Mouse (Mus musculus): ENCODE results near the gene Nup107. TPM values are rescaled to one million over a fixed set of nuclear protein-coding genes. Genes with fewer than 3 reads are reported as not detected.

The Nup107 gene
- polyA plus RNA-seq, 1 experiment from 2014 or later = 55.1 TPM

- no peak for ATAC-seq (replicated peaks; ENCODE audit: extremely low read depth, insufficient read depth, low FRiP score)
- no peak overlapping the region for H3K4me2 ChIP-seq (ENCODE audit: low read depth, low read length)
- H3K27ac ChIP-seq (ENCODE audit: low read length) = no peak overlapping the region
- no peak overlapping the region for H3K4me3 ChIP-seq (ENCODE audit: low read length)
- H3K27me3 ChIP-seq (ENCODE audit: control insufficient read depth, insufficient read depth, low read length) = no peaks in the 10 kb centered on the region
- no peak overlapping the region for H3K9ac ChIP-seq (ENCODE audit: low read length)
- peaks cover 30% of the 10 kb centered on the region for H3K36me3 ChIP-seq (ENCODE audit: control insufficient read depth, insufficient read depth)
- no peaks in the 10 kb centered on the region for H3K9me3 ChIP-seq (replicated peaks; ENCODE audit: control insufficient read depth, low read length)
- H3K4me1 ChIP-seq (ENCODE audit: control insufficient read depth, insufficient read depth, low read length) = no peaks in the 10 kb centered on the region
- WGBS = 93% methylated on average over 8 of the region's 8 CpGs
Observed at GRCm38 (mm10) chr10:117811555-117811954, 19.1 kb upstream of the Nup107 start.

- H3K9me3 ChIP-seq (replicated peaks; ENCODE audit: control insufficient read depth, low read length) = no peaks in the 10 kb centered on the region
- H3K9ac ChIP-seq (ENCODE audit: low read length) = no peak overlapping the region
- no peak overlapping the region for H3K4me3 ChIP-seq (ENCODE audit: low read length)
- ATAC-seq (replicated peaks; ENCODE audit: extremely low read depth, insufficient read depth, low FRiP score) = no peak
- no peaks in the 10 kb centered on the region for H3K27me3 ChIP-seq (ENCODE audit: control insufficient read depth, insufficient read depth, low read length)
- H3K4me2 ChIP-seq (ENCODE audit: low read depth, low read length) = no peak overlapping the region
- no peak overlapping the region for H3K27ac ChIP-seq (ENCODE audit: low read length)
- no peaks in the 10 kb centered on the region for H3K4me1 ChIP-seq (ENCODE audit: control insufficient read depth, insufficient read depth, low read length)
- peaks cover 23% of the 10 kb centered on the region for H3K36me3 ChIP-seq (ENCODE audit: control insufficient read depth, insufficient read depth)
- 79% methylated on average over 11 of the region's 11 CpGs for WGBS
Observed at GRCm38 (mm10) chr10:117810506-117810905, 18.0 kb upstream of the Nup107 start.

GRCm38 (mm10) chr10:117808068-117808467, 15.6 kb upstream of the Nup107 start:
- Histone ChIP-seq H3K27me3 (ENCODE audit: control insufficient read depth, insufficient read depth, low read length) (no peaks in the 10 kb centered on the region), H3K27ac (ENCODE audit: low read length) (no peak overlapping the region), H3K4me2 (ENCODE audit: low read depth, low read length) (no peak overlapping the region), H3K36me3 (ENCODE audit: control insufficient read depth, insufficient read depth) (peaks cover 15% of the 10 kb centered on the region), H3K9me3 (replicated peaks; ENCODE audit: control insufficient read depth, low read length) (no peaks in the 10 kb centered on the region), H3K4me1 (ENCODE audit: control insufficient read depth, insufficient read depth, low read length) (no peaks in the 10 kb centered on the region), H3K9ac (ENCODE audit: low read length) (no peak overlapping the region), H3K4me3 (ENCODE audit: low read length) (no peak overlapping the region)
- 77% methylated on average over 6 of the region's 6 CpGs for WGBS
- ATAC-seq (replicated peaks; ENCODE audit: extremely low read depth, insufficient read depth, low FRiP score) = no peak

GRCm38 (mm10) chr10:117805919-117806318, 13.4 kb upstream of the Nup107 start:
- H3K9ac ChIP-seq (ENCODE audit: low read length) = no peak overlapping the region
- H3K27me3 ChIP-seq (ENCODE audit: control insufficient read depth, insufficient read depth, low read length) = no peaks in the 10 kb centered on the region
- ATAC-seq (replicated peaks; ENCODE audit: extremely low read depth, insufficient read depth, low FRiP score) = no peak
- no peaks in the 10 kb centered on the region for H3K9me3 ChIP-seq (replicated peaks; ENCODE audit: control insufficient read depth, low read length)
- no peak overlapping the region for H3K27ac ChIP-seq (ENCODE audit: low read length)
- WGBS = 46% methylated on average over 9 of the region's 9 CpGs
- H3K4me1 ChIP-seq (ENCODE audit: control insufficient read depth, insufficient read depth, low read length) = no peaks in the 10 kb centered on the region
- H3K4me3 ChIP-seq (ENCODE audit: low read length) = no peak overlapping the region
- no peak overlapping the region for H3K4me2 ChIP-seq (ENCODE audit: low read depth, low read length)
- peaks cover 3% of the 10 kb centered on the region; the same call in 1 of the 2 replicates for H3K36me3 ChIP-seq (ENCODE audit: control insufficient read depth, insufficient read depth)

- H3K36me3 ChIP-seq (ENCODE audit: control insufficient read depth, insufficient read depth) = no peaks in the 10 kb centered on the region
- H3K27ac ChIP-seq (ENCODE audit: low read length) = no peak overlapping the region
- H3K9me3 ChIP-seq (replicated peaks; ENCODE audit: control insufficient read depth, low read length) = no peaks in the 10 kb centered on the region
- 83% methylated on average over 31 of the region's 31 CpGs for WGBS
- no peaks in the 10 kb centered on the region for H3K27me3 ChIP-seq (ENCODE audit: control insufficient read depth, insufficient read depth, low read length)
- no peak overlapping the region for H3K4me3 ChIP-seq (ENCODE audit: low read length)
- no peaks in the 10 kb centered on the region for H3K4me1 ChIP-seq (ENCODE audit: control insufficient read depth, insufficient read depth, low read length)
- no peak for ATAC-seq (replicated peaks; ENCODE audit: extremely low read depth, insufficient read depth, low FRiP score)
- H3K9ac ChIP-seq (ENCODE audit: low read length) = no peak overlapping the region
- no peak overlapping the region for H3K4me2 ChIP-seq (ENCODE audit: low read depth, low read length)
Observed at GRCm38 (mm10) chr10:117803870-117804850, 11.7 kb upstream of the Nup107 start.

- H3K36me3 ChIP-seq (ENCODE audit: control insufficient read depth, insufficient read depth) = no peaks in the 10 kb centered on the region
- H3K27me3 ChIP-seq (ENCODE audit: control insufficient read depth, insufficient read depth, low read length) = no peaks in the 10 kb centered on the region
- no peak overlapping the region for H3K9ac ChIP-seq (ENCODE audit: low read length)
- WGBS = 93% methylated on average over 9 of the region's 9 CpGs
- no peak overlapping the region for H3K4me3 ChIP-seq (ENCODE audit: low read length)
- no peak overlapping the region for H3K4me2 ChIP-seq (ENCODE audit: low read depth, low read length)
- H3K9me3 ChIP-seq (replicated peaks; ENCODE audit: control insufficient read depth, low read length) = no peaks in the 10 kb centered on the region
- no peak overlapping the region for H3K27ac ChIP-seq (ENCODE audit: low read length)
- H3K4me1 ChIP-seq (ENCODE audit: control insufficient read depth, insufficient read depth, low read length) = no peaks in the 10 kb centered on the region
- no peak for ATAC-seq (replicated peaks; ENCODE audit: extremely low read depth, insufficient read depth, low FRiP score)
Observed at GRCm38 (mm10) chr10:117801886-117802285, 9.4 kb upstream of the Nup107 start.

- Histone ChIP-seq H3K4me3 (ENCODE audit: low read length) (no peak overlapping the region), H3K27me3 (ENCODE audit: control insufficient read depth, insufficient read depth, low read length) (no peaks in the 10 kb centered on the region), H3K4me2 (ENCODE audit: low read depth, low read length) (no peak overlapping the region), H3K9me3 (replicated peaks; ENCODE audit: control insufficient read depth, low read length) (peaks cover 4% of the 10 kb centered on the region; the same call in 1 of the 2 replicates), H3K4me1 (ENCODE audit: control insufficient read depth, insufficient read depth, low read length) (no peaks in the 10 kb centered on the region), H3K27ac (ENCODE audit: low read length) (no peak overlapping the region), H3K9ac (ENCODE audit: low read length) (no peak overlapping the region), H3K36me3 (ENCODE audit: control insufficient read depth, insufficient read depth) (no peaks in the 10 kb centered on the region)
- no peak for ATAC-seq (replicated peaks; ENCODE audit: extremely low read depth, insufficient read depth, low FRiP score)
- 83% methylated on average over 11 of the region's 11 CpGs for WGBS
Observed at GRCm38 (mm10) chr10:117799806-117800205, 7.3 kb upstream of the Nup107 start.

- ATAC-seq (replicated peaks; ENCODE audit: extremely low read depth, insufficient read depth, low FRiP score) = no peak
- 64% methylated on average over 6 of the region's 6 CpGs for WGBS
Observed at GRCm38 (mm10) chr10:117798436-117799035, 6.0 kb upstream of the Nup107 start.

GRCm38 (mm10) chr10:117797684-117798083, 5.2 kb upstream of the Nup107 start:
- Histone ChIP-seq H3K27ac (ENCODE audit: low read length) (no peak overlapping the region), H3K9me3 (replicated peaks; ENCODE audit: control insufficient read depth, low read length) (peaks cover 4% of the 10 kb centered on the region; the same call in 1 of the 2 replicates), H3K4me3 (ENCODE audit: low read length) (no peak overlapping the region), H3K4me1 (ENCODE audit: control insufficient read depth, insufficient read depth, low read length) (peaks cover 3% of the 10 kb centered on the region; the same call in 1 of the 2 replicates), H3K9ac (ENCODE audit: low read length) (no peak overlapping the region), H3K27me3 (ENCODE audit: control insufficient read depth, insufficient read depth, low read length) (no peaks in the 10 kb centered on the region), H3K4me2 (ENCODE audit: low read depth, low read length) (no peak overlapping the region), H3K36me3 (ENCODE audit: control insufficient read depth, insufficient read depth) (no peaks in the 10 kb centered on the region)
- 66% methylated on average over 7 of the region's 7 CpGs for WGBS
- ATAC-seq (replicated peaks; ENCODE audit: extremely low read depth, insufficient read depth, low FRiP score) = no peak

More at GRCm38 (mm10) chr10:117798436-117799035, 6.0 kb upstream of the Nup107 start:
- no peak overlapping the region for H3K9ac ChIP-seq (ENCODE audit: low read length)
- H3K4me2 ChIP-seq (ENCODE audit: low read depth, low read length) = no peak overlapping the region
- no peak overlapping the region for H3K27ac ChIP-seq (ENCODE audit: low read length)
- H3K36me3 ChIP-seq (ENCODE audit: control insufficient read depth, insufficient read depth) = no peaks in the 10 kb centered on the region
- peaks cover under 1% of the 10 kb centered on the region; the same call in 1 of the 2 replicates for H3K4me1 ChIP-seq (ENCODE audit: control insufficient read depth, insufficient read depth, low read length)
- H3K27me3 ChIP-seq (ENCODE audit: control insufficient read depth, insufficient read depth, low read length) = no peaks in the 10 kb centered on the region
- no peak overlapping the region for H3K4me3 ChIP-seq (ENCODE audit: low read length)
- peaks cover 4% of the 10 kb centered on the region; the same call in 1 of the 2 replicates for H3K9me3 ChIP-seq (replicated peaks; ENCODE audit: control insufficient read depth, low read length)

All from heart, embryonic 16.5 days (tissue).